Mouse (Mus musculus) brain, embryonic 18.5 days (tissue): Measurements from ENCODE around the gene Ces3b.
"Not testable (repeated sequence)": the region's sequence is repeated elsewhere in the genome, so short reads cannot be mapped to it uniquely, and the experiment has no call there.

Source experiments
- DNase-seq: peaks from one replicate; pipeline ENCODE4 v3.0.0-alpha.2; 2012; ENCODE audit warnings: low read depth, low spot score

The Ces3b gene

GRCm38 (mm10) chr8:105083449-105084050 is at the start of gene Ces3b:
Gene Ces3b, plus strand, starts transcription at chr8:105083753.
- DNase-seq, result no peak

DNA sequence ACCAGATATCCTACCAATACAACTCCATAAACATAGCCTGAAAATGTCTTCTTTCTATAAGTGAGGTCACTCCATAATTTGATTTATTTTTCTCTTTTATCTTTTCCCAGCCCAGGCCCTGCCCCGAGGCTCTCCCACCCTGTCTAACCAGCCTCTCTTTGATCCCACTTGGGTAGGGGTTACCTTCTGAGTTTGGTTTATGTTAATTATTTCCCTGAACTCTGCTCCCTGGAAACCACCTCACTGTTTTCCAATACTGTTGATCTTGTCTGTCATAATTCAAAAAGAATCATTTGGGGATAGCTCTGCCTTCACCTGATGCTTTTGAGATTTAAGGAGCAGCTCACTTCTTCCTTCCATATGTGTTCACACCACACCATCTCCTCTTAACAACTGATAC is 40.0 kb upstream of the Ces3b start:
- DNase-seq, result no peak

DNA sequence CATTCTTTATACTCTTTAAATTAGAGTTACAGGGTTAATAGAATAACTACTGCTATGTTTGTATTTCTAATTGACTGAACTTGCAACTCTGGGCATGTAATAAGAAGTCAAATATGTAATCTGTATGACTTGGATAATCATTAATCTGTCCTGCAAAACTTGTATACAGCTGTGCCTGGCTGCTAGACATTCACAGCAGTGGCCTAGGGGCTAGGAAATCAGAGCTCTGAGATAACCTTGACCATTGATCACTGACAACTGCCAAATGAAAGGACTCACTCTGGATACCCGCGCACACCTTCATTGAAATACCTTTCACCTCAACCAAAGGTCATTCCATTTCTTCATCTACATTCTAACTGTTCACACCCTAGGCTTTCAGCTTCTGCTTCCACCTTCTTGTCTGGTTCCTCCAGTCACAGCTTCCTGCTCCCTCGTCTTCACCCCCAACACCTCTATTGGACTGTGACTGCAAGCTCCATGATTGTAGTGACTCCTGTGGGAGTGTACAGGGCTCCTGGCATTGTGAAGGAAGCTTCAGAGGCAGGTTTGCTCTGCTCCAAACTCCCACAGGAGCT is 37.6 kb upstream of the Ces3b start:
- DNase-seq, result no peak

GRCm38 (mm10) chr8:105048371-105048854 is 35.1 kb upstream of the Ces3b start, which contains the start of gene Ces3a:
Gene Ces3a, plus strand, starts transcription at chr8:105048601.
- DNase-seq, result no peak

GRCm38 (mm10) chr8:105056211-105056610 is 27.3 kb upstream of the Ces3b start:
- no peak for DNase-seq

DNA sequence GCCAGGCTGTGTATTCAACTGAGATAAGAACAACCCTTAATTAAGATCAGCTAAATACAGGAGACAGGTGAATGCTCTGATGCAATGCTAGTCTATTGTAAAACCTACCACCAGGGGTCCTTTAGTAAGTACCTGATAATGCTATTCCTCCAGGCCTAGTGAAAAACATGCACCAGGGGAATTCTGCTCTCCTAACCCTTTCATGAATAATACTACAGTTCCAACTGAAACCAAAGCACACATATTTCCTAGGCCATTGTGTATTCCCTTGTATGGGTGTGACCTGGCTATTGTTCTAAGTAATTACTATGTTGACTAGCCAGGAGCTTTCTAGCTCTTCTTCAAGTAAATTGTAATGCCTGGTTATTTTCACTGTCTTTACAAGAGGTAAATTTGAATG is 23.5 kb upstream of the Ces3b start:
- DNase-seq, result no peak

DNA sequence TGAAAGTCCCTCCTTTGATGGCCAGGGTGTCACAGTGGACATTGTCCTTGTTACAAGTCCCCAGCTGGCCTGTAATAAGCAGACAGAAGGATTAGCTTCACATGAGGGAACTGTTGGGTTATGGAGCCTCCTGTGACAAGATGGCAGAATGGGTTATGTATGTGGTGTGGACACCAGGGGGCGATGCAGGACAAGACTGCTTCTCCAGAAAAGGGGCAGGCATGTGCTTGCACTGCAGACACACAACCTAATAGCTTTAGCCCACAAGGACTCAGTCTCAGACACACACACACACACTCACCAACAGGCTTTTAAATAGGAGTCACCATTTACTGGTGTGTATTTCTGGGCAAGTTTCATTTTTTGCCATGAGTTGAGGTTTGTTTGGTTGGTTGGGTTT is 16.8 kb upstream of the Ces3b start:
- no peak for DNase-seq

DNA sequence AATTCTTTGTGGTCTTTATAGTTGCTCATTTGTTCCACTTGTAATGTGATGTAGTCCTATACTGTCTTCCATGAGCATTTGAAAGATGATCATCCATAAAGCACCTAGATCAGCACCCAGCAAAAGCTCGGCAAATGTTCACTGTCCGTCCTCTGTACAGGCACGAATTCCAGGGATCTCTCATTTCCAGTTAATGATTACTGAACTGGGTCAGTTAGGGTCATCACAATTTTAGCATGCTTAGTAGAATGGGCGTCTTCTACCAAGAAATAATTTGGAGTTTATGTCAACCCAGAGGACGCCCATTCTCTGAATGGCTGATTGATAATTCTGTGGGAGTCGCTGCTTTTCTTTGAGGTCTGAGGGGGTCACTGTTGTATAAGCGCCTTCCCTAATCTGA is 15.6 kb upstream of the Ces3b start:
- not testable (repeated sequence) for DNase-seq

- DNase-seq, result no peak
Observed at GRCm38 (mm10) chr8:105068971-105069370, 14.6 kb upstream of the Ces3b start.

GRCm38 (mm10) chr8:105076601-105077000 is 7.0 kb upstream of the Ces3b start:
- no peak for DNase-seq

DNA sequence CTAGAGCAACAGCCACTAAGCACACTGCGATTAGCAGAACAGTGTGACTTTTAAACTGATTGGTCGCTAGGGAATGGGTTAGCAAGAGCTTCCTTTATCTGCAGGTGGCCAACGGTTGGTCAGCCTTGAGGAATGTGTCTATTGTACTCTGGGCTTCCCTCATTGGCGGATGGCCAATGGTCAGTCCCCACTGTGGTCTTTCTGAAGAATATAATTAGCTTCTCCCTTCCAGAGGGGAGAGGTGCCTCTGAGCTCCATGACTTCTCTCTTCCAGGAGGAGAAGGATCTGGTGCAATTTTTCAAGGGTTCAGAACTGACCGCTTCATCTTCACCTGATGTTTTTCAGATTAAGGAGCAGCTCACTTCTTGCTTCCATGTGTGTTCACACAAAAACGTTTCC is 6.5 kb upstream of the Ces3b start:
- no peak for DNase-seq

GRCm38 (mm10) chr8:105078591-105078990 is 5.0 kb upstream of the Ces3b start:
- no peak for DNase-seq

GRCm38 (mm10) chr8:105080814-105081336 is 2.7 kb upstream of the Ces3b start:
- no peak for DNase-seq

GRCm38 (mm10) chr8:105088166-105088565 is 4.6 kb downstream of the Ces3b start:
- DNase-seq, result not testable (repeated sequence)

GRCm38 (mm10) chr8:105088581-105088980 is 5.0 kb downstream of the Ces3b start:
- no peak for DNase-seq

DNA sequence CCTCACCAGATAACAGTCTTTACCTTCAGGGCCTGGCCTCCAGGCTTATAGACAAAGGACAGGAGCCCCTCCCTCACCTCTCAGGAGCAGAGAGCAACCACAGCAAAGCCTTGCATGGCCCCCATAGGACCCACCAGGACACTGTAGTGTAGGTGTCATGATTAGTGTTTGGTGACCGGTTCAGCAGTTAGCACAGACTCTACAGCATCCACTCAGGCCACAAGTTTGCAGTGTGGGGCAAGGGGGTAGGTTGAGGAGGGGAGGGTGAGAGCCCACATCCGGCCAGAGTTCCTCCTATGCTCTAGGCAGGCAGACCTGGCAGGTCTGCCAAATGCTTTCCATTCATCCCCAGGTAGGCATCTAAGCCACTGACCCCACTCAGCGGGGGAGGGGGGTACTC is 10.4 kb downstream of the Ces3b start:
- DNase-seq, result no peak

DNA sequence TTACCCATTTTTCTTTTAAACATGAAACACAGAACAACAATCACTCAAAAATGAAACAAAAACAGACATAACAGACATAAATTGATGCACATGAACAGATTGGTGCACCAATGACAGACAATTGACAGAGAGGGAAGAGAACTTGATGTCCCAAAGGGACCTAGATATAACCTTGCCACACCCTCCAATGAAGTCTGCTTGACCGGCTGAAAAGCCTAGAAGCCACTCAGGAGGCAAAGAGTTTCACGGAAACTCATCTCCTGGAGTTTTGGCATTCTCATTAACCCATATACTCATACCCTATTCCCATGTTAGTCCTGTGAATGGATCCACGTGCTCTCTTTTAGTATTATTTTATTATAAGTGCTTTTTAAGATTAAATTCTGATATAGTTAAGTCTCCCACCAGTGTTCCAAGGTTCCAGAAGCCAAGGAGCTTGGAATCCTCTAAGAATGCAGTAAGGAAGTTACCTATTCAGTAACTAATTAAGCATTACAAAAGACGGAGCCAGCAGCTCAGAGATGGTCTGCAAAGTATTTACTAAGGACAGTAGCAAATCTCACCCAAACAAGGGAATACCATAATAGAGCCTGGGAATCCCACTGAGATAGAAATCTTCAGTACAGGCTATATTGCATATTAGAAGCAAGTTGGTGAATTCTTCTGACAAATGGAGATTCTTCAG is 18.7 kb downstream of the Ces3b start:
- not testable (repeated sequence) for DNase-seq

DNA sequence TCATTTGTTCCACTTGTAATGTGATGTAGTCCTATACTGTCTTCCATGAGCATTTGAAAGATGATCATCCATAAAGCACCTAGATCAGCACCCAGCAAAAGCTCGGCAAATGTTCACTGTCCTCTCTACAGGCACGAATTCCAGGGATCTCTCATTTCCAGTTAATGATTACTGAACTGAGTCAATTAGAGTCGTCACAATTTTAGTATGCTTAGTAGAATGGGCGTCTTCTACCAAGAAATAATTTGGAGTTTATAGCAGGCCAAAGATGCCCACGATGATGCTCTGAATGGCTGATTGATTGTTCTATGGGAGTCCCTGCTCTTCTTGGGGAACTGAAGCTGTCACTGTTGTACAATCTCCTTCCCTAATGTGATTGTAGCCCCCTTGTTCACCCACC is 20.1 kb downstream of the Ces3b start:
- not testable (repeated sequence) for DNase-seq

- no peak for DNase-seq
Observed at GRCm38 (mm10) chr8:105104220-105104619, 20.7 kb downstream of the Ces3b start.

GRCm38 (mm10) chr8:105129864-105130263 is 46.3 kb downstream of the Ces3b start:
- no peak for DNase-seq

DNA sequence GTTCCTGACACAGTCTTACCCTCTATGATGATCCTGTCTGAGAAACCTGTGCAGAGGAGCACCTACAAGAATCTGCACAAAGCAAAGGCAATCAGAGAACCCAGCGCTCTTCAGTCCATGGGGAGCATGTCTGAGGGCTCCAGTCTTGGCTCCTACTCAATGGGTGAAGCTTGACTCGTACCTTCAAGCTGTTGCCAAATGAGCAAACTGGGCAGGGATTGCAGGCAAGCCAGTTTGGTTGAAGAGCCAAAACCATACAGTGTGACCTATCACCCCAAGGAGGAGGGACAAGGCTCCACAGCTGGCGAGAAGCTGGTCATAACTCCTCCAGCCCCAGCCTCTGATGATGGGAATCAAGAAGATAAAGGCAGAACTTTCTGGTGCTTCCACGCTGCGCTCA is 48.0 kb downstream of the Ces3b start, which contains the start of gene Ces4a:
Ces4a (plus strand) TSS at position 292 of the 400 bp plus-strand sequence.
- DNase-seq, result no peak

DNA sequence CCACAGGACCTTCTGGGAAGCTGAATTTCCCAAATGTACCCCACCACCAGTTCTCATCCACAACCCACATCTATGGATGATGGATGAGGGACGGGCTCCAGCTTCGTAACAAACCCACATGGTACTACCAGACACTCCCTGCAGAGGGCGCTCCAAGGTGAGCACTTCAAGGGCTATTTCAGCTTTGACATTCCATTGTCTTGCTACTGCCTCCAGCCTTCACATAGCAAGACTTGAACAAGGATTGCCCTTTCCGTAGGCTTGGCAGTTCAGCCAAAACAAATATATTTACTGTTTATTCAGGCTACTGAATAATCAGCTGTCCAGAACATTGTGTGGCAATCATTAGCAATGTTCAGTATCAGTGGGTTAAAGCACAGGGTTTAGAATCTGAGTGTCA is 54.9 kb downstream of the Ces3b start:
- DNase-seq, result no peak

DNA sequence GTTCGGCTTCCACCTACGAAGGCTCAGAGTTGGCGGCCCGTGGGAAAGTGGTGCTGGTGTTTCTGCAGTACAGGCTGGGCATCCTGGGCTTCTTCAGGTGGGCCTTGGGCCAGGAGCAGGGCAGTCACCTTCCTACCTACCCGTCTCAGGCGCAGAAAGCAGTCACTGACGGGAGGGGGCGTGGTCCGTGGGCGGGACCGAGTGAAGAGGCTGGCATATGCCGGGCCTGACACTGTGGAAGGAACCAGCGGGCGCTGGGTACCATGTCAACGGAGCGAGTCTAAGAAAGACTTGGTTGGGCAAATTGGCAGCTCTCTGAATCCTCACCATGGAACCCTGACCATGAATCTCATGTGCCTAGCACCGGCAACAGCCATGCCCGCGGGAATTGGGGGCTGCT is 58.8 kb downstream of the Ces3b start:
- no peak for DNase-seq
